Mouse (Mus musculus) kidney, postnatal 10 days (tissue): ENCODE measurements around the gene Gm10203.
"Not testable (repeated sequence)": the region's sequence is repeated elsewhere in the genome, so short reads cannot be mapped to it uniquely, and the experiment has no call there.

ENCODE experiments used
- DNase-seq: peaks from one replicate; pipeline ENCODE4 v3.0.0; 2021; ENCODE audit warnings: mixed read lengths

The Gm10203 gene

DNA sequence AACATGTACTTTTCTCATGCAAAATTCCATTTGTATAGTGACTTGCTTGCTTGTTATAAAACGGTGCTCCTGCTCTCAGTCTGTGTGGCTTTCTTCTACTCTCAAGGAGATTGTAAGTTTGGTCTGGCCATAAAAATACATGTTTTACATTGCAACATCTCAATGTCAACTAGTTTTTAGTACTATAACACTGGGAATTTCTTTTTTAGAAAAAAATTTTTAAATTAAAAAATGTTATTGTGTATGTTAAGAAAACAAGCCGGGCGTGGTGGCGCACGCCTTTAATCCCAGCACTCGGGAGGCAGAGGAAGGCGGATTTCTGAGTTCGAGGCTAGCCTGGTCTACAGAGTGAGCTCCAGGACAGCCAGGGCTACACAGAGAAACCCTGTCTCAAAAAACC is at the start of gene Gm10203:
TSS of gene Gm10203 (plus strand) at position 301 of the 400 bp plus-strand sequence.
- not testable (repeated sequence) for DNase-seq

DNA sequence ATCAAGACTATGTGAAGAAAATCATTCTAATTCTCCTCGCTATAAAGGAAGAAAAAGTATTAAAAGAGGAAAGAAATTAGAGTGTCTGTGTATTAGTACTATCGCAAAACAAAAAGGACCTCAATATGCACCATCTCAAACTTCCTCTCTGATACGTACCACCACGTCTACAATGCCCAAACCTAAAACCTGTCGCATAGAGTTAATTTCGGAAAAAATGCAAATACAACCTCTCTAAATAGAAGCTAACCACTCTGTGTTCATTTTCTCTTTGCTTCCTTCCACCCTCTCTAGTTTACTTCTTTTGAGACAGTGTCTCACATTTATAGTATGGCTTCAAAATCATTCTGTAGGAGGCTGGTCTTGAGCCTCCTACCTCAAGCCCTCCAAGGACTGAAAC is 37.6 kb upstream of the Gm10203 start:
- no peak for DNase-seq

DNA sequence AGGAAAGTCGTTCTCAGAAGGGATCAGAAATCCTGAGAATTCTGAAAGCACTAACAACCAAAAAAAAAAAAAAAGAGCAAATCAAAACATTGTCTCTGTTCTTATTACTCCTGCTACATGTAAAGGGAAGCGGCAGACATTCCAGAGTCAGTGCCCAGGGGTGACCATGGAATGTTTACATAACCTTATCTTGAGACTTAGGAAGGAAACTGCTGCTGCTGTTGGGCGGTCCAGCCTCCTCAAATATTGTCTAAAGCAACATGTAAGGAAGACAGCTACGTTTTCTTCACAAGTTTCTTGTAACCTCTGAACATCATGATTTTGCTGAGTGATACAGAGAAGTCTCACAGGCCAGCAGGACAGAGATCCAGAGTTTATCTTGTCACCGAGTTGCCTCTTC is 36.5 kb upstream of the Gm10203 start:
- DNase-seq: peak; percentile 49

DNA sequence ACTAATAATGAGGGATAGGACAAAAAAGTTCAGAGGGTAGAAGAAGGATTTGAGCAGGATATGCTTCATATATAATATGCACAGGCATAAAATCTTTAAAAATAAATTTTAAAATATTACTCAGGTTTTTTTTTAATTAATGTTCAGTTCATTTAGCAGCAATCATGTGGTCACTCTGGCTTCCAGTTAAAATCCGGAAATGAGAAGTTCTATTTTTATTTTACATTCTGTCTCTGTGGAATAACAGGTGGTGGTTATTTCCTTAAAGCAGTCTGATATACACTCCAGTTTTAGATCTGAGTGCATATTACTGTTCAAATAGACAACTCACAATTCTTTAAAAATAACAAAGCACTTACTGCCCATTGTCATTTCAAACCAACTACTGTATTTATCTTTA is 35.4 kb upstream of the Gm10203 start:
- no peak for DNase-seq

DNA sequence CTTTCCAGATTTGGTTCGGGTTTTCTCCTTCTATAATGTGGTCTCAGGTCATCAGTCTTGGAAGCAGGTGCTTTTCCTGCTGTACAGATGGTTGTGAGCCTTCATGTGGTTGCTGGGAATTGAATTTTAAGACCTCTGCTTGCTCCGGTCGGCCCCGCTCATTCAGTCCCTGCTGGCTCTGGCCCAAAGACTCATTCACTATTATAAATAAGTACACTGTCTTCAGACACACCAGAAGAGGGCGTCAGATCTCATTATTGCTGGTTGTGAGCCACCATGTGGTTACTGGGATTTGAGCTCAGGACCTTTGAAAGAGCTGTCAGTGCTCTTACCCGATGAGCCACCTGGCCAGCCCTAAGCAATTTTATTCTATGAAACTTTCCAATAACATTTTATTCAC is 34.6 kb upstream of the Gm10203 start:
- peak; percentile 16 for DNase-seq

DNA sequence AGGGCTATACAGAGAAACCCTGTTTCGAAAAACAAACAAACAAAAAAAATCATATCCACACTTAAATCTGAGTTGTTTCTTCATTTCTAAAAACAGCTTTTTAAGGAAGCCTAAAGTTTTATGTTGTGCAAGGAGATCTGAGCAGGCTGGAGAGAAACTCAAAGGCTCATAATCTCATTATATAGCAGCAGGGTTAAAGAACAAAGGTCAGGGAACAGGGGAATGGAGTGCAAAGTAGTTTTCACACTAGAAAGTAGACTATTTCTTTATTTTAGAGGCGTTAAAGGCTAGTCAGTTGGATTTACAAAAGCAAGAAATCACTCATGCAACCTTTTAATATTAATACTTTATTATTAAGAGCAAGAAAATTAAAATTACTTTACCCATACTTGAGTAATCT is 33.7 kb upstream of the Gm10203 start:
- no peak for DNase-seq

DNA sequence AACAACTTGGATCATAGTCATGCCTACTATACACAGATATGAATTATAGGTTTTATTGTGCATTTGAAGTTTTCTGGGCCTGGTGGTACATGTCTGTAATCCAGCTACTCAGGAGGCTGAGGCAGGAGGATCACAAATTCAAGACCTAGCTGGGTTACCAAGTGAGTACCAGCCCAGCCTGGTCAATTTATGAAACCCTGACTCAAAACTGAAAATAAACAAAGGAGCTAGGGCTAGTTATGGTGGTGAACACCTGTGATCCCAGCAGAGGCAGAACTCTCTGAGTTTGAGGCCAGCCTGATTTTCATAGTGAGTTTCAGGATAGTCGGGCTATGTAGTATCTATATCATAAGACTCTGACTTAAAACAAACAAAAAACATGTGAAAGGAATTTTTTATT is 32.7 kb upstream of the Gm10203 start:
- no peak for DNase-seq

DNA sequence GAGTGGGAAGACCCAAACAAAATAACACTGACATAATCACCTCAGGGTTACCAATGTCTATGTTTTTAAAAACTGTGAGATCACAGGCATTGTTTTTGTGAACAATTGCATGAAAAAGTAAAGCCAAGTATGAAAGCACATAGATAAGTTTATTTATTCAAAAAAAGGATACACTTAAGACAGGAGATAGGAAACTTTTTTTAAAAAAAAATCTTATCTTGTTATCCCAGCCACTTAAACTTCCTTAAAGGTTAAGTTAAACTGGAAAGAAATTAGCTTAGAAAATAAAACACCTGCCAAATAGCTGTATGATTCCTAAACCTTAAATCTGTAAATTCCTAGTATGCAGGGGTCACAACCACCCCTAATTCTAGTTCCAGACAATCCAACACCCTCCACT is 31.0 kb upstream of the Gm10203 start:
- DNase-seq: no peak

DNA sequence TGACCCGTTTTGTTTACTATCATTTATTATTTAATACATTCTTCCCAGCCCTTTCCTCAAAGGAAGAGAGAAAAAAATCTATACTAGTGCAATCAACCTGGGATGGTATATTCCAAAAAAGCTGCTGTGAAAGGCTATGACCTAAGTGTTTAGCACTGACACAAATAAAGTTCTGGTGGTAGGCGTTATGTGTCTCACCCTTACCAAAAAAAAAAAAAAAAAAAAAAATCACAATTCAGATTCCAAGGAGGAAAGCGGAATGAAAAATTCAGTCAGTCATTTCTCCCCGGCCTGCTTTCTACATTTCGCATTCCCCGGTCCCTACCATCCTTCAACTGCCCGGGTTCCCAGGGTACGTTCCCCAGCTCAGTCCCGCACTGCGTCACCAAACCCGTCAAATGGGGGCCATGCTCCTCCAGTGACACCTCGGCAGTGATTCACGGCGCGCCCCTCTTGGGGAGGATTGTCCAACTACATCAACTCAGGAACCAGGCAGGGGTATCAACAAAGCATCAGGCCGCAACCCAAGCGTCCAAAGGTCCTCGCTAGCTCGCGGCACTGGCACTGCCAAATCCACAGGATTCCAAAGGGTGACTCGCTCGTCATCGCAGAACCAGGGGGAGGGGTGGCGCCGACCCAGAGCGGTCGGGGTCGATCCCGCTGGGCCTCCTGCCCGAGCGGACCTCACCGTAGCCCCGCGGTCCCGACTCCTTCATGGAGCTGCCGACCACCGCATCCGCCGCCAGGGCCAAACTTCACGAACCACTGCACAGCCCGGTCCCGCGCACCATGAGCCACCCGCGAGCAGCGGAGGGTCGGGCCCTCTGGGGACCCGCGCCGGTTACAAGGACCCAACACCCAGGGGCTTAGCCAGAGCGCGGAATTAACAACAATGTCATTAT is 29.5 kb upstream of the Gm10203 start:
- DNase-seq: peak; percentile 81

DNA sequence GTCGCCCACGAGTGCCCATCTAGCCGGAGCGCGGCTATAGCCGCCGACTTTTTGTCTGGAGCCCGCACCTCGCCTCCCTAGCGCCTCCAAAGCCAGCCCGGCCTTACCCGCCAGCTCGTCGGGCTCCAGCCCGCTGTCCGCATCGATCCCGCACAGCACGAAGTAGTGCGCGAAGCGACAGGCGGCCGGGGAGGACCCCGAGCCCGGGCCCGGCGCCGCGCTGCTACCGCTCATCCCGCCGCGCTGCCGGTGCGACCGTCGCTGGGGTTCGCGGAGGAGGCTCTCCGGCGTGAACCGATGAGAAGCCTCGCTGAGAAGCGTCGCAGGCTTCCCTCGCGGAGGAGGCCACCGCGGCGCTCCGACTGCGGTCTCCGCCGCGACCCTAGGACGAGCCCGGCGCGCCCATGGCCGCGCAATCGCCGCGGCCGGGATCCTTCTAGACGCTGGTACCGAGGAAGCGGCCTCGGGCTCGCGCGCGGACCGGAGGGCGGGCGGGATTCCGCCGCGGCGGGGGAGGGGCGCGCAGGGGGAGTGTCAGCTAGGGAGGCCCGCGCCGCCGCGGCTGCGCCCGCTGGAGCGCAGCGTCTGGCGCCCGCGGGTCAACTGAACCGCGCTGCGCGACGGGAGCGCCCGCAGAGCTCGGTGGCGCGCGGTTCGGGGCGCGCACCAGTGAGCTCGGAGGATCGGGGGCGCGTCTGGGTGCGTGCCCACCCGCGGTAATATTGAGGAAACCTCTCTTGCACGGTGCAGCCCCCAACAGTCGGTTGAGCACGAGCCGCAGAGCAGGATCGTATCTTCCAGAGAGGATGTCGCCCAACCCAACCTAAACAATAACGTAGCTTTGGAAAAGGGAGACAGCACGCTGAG is 28.7 kb upstream of the Gm10203 start, which contains the start of gene Dennd5b:
TSS of gene Dennd5b (minus strand) at position 605 of the 867 bp plus-strand sequence.
- DNase-seq: peak; percentile 93

DNA sequence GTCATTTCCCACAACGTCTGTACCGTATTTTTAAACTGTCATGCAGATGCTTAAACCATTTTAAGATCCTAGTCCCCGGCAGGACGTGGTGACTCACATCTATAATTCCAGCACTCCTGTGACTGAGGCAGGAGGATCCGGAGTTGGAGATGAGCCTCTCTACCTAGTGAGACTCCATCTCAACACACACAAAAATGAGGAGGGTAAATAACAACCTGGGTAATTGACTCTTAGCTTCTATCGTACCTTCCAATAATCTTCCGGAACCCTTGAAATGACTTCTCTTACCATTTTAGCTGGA is 28.1 kb upstream of the Gm10203 start:
- DNase-seq: no peak

DNA sequence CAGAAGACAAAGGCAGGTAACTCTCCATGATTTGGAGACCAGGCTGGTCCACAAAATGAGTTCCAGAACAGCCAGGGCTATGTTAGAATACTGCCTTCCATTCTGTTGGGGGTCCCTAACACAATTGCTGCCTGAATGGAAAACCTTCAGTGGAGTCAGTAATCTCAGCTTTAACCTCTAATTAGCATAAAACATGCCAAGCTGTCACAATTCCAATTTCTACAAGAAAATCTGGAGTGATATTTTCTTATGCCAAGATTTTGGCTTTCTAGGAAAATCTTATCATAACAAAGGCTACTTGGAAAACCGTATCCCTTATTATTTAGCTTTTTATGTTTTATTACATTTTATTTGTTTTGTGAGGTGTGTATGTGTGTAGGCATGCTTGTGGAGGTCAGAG is 26.5 kb upstream of the Gm10203 start:
- no peak for DNase-seq

DNA sequence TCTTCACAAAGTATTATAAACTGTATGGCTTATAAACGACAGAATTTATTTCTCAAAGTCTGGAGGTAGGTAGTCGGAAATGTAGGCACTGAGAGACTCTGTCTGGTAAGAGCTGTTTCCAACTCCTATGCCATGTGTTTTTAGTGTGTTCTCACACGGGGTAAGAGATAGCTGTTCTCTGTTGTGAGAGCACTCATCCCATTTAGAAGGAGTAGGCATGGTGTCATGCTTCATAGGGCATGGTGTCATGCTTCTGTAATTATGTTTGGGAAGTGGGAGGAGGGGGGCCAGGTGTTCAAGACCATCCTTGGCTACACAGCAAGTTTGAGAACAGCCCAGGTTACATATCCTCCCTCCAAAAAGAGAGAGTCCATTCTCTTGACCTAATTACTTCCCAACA is 22.4 kb upstream of the Gm10203 start:
- DNase-seq: no peak

DNA sequence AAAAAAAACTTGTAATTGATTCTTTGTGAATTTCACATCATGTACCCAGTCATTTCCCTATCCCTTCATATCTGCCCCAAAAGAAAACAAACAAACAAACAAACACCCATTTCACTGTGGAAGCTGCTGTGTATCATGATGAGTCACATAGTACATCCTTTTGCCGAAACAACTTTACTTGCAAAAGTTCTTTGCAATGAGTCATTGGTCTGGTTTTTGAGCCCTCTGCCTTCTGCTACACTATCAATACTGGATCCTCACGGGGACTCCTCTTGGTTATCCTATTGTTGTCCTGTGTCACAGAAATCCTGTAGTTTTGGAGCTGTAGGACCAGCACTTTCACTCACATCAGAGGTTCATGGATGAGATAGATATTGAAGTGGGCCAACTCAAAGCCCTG is 21.1 kb upstream of the Gm10203 start:
- no peak for DNase-seq

DNA sequence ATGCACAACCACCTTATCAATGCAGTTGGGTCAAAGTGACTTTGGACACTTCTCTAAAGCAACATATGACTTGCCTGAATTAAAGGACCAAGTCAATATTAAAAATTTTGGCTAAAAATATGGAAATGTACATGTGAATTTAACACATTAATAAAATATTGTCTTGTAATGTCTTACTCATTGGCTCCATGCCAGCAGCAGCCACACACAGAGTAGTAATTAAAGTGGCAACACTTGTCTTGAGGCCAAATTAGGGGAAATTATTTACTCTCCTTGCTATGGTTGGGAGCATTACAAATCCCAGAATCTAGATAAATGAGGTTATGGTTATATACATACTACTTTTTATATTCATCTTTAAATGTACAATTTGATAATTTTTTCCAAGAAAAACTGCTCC is 13.0 kb upstream of the Gm10203 start:
- peak; percentile 22 for DNase-seq

DNA sequence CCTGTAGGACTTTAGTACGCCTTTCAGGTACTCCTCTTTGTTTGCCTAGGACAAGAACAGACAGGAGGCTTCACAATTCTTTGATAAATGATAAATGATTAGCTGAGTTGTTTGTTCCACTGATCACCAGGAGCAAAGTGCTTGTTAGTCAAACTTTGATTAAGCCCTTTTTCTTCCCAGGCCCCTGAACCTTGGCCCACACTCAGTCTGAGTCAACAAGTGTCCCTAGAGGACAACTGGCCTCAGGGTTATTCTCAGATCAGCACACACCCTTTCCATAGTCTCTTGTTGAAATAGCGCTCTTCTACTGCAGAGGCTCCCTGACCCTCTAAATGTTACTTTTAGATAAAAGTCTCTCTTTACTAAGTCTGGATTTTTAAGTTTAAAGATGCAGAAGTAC is 11.0 kb upstream of the Gm10203 start:
- DNase-seq: peak; percentile 49

DNA sequence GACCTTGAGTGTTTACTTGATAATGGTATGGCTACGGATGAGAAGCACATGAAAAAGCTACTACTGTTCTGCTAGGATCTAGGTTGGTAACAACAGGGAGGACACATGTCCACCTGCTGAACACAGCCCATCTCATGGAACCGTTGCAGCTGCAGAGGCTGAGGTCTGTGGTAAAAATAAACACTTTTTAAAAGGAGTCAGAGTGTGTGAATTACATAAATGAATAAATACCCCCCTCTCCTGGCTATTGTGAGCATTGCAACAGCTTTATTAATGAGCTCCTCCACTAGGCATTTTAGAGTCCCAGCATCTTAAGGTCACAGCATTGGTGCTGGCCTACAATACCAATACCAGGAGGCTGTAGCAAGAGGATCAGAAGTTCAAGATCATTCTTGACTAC is 10.1 kb upstream of the Gm10203 start:
- DNase-seq: peak; percentile 73

DNA sequence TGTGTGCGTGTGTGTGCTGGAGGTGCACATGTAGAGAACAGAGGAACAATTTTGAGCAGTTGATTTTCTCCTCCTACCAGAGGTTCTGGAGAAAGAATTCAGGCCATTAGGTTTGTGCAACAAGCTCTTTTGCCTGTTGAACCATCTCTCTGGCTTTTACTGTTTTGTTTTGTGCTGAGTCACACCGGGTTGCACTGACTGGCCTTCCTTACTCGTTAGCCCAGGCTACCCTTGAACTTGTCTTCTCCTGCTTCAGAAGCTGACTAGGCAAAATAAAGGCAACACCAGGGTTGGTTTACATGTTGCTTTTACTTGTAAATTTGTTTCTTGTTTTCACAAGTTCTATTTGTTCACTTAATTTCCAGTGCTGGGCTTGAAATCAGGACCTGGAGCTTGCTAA is 6.9 kb upstream of the Gm10203 start:
- no peak for DNase-seq

DNA sequence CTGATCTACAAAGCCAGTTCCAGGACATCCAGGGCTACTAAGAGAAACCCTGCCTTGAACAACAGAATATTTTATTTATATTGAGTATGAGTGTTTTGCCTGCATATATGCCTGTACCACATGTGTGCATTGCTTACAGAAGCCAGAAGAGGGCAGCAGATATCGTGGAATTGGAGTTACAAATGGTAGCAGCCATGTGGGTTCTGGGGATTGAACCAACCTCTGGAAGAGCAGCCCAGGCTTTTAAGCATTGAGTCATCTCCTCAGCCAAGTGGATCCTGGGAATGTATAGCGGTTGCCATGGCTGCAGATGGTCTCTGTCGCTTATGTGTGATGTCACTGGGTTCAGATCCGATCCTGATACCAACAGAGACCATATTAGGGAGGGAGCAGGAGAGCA is 3.3 kb upstream of the Gm10203 start:
- peak; percentile 63 for DNase-seq

DNA sequence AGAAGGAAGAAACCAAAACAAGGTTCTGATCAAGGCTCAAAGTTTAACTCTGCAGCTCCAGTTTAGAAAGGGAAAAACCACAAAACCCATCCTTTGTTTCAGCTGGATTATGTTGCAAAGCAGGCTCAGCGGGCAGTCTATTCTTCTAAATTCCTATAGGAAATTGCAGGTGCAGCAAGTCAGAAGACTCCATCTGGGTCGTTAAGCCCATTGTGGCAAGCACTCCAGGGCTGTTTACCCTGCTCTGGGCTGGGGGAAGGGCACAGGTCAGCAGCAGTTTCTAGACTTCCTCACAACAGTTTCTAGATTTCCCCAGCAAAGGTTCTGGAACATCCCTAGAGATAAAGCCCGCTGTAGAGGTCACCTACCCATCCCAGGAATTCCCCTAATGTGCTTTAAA is 1.1 kb downstream of the Gm10203 start:
- DNase-seq: no peak

DNA sequence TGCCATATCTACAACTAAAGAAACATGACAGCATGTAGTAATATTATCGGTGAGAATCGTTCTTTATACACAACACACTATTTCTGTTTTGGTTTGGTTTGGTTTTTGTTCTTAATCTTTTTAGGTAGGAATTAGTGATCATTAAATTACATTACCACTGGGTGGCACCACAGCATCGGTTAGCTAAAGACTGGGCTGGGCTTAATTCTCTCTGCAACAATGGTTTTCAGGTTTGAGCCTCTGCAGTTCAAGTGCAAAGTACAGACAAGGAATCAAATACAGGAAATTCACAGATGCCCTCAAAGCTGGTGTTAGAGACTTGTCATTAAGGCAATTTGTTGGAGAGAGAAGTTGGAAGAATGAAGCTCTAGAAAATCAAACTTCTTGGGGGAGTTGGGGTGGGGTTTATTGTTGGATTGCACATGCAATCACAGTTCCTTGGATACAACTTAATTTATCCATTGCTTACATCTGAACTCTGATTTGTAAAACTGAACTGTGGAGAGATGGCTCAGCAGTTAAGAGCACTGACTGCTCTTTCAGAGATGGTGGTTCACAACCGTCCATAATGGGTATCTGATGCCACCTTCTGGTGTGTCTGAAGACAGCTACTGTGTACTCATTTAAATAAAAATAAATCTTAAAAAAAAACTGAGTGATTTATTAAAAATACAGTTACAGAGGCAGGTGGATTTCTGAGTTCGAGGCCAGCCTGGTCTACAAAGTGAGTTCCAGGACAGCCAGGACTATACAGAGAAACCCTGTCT is 2.5 kb downstream of the Gm10203 start:
- DNase-seq: peak; percentile 58

DNA sequence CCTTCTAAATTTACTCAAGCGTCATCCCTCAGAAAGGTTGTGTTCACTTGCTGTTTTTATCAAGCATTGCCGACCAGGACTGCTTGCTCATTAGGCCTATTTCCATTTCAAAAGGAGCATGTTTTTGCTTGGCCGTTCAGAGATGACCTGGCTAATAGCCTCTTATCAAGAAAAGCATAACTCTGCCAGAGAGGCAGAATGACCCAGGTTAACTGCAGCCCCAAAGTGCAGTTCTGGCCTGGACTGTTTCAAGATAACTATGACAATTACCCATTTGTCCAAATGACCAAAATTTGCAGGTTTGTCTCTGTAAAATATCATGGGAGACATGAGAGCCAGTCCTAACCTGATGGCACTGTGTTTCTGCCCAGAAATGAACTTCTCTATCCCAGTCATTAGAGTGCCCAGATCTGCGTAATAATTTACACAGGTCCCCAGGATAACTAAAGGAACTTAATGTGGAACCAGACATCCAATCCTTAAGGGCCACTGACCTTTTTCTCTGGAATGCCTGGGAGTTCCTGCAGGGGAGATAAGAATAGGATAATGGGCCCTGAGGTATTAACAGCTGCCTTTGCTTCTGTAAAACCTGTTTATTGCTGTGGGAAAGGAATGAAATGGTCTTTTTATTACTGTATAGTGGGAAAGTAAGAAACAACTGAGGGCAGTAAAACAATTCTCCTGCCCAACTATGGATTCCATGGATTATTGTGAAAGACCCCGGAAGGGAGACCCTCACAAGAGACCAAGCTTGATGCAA is 4.6 kb downstream of the Gm10203 start:
- DNase-seq: no peak

DNA sequence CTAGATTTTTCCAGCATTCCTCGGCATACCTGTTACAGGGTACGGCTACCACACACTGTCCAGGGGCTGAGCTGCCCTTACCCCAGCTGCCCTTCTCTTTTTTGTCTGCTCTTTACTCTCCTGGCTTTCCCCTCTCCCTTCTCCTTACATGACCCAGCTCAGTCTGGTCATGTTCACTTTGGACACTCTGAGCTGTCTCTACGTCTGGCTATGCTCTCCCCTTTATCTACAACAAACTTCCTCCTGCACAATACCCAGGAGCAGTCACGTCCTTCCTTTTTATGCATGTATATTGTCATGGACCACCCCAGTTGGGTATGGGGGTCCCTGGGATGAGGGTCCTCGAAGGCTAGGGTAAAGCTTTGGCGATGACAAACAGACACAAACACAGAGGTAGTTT is 5.7 kb downstream of the Gm10203 start:
- no peak for DNase-seq
